Mouse (Mus musculus) embryo, embryonic 9.5 days (tissue): Measurements from ENCODE around the gene Igsf8.

Experiments used
- DNase-seq: peaks from one replicate; pipeline ENCODE4 v3.0.0-alpha.2; 2017; ENCODE audit errors: extremely low spot score

Igsf8 gene

DNA sequence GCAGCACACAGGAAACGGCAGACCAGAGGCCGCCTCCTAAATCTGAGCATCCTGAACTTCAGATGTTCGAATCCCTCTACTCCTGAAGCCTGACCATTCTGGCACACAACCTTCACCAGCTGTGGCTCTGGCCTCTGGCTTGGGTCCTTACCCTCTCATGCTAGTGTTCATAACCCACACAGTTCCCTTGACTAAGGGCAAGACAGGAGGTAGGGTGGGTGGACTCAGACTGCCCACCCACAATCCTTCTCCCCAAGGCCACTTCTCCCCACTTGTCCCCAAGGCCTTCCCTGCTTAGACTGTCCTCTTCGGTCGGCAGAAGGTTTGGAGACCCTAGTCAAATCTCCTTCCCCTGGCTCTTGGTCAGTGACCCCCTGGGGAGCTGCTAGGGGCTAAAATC, 88.1 kb downstream of the Igsf8 start:
- no peak for DNase-seq

DNA sequence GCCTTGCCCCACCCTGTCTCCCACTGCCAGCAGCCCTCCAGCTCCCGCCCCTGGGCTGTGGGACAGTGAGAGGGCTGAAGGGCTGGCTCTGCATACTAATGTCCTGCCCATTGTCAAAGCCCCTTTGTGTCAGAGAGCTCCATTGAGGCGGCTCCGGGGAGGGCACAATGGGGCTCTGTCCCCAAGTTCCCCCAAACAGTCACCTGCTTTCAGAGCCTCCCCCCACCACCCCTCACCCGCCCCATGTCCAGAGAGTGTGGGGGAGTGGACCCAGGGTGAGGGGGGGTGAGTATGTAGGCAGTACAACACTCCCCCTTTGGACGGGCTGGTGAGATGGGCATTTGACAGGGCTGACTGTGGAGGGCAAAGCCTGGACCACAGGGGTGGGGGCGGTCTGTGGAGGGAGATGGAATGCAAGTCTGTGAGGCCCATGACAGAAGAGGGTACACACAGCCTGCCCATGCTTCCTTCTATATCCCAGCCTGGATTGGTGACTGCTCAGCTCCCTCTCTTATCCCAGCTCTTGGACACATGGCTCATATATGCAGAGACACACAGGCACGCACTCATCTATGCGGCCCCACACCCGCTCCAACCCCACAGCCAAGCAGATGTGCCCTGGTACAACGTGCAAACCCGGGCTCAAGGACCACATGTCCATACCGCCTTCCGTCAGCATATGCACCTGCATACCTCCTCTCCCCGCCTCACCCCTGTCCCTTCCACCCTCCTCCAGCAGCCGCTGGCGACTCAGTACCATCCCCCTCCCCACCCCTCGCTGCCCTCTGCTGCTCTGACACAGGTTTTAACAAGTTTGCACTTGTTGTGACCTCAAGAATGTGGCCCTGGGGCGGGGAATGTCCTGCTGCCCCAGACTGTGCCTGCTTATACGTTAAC, 88.7 kb downstream of the Igsf8 start:
- peak; percentile 78 for DNase-seq

DNA sequence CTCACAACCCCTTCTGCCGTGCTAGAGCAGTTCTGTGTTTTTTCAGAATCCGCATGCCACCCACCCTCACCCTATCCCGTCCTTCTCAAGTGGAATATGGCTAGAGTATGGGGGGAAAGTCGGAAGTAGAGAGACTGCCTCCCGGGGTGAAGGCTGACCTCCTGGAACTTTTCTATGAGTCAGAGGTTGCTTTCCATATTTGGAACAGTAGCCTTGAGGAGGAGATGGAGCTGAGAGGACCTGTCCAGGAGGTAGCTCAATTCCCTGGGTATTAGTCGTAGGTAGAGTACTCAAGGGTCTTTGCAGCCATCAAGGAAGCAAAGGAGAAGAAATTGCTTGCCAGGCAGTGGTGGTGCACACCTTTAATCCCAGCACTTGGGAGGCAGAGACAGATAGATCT, 90.6 kb downstream of the Igsf8 start:
- DNase-seq, result no peak

DNA sequence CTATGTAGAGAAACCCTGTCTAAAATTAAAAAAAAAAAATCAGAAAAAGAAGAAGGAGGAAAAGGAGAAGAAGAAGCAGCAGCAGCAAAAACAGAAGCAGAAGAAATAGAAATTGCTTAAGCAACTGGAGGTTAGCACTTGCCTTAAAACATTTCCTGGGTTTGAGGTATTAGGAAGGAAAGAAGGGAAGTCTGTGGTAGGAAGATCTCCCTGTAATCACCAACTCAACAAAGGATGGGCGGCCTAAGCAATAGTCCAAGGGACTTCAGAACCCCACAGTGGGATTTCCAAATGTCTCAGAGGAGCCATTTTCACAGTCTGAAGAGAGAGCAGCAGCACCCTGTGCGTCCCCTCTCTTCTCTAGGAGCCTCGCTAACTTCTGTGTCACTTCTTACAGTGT, 91.0 kb downstream of the Igsf8 start:
- no peak for DNase-seq

DNA sequence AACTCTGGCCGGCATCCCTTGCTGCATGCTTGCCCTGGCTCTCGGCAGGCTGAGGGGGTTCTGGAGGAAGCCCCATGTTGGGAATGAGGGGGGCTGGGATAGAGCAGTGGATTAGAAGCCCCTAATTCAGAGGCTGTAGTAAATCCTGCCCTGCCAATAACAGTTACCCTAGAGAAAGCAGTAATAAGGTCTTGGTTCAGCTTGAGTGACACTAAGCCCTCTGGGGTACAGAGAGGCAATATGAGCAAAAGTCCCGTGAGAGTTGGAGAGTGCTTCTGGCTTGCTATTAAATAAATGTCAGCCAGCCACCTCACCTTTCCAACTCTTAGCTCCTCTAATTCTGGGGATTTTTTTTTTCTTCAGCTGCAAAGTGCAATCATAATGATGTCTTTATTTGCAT, 93.9 kb downstream of the Igsf8 start:
- DNase-seq, result no peak

DNA sequence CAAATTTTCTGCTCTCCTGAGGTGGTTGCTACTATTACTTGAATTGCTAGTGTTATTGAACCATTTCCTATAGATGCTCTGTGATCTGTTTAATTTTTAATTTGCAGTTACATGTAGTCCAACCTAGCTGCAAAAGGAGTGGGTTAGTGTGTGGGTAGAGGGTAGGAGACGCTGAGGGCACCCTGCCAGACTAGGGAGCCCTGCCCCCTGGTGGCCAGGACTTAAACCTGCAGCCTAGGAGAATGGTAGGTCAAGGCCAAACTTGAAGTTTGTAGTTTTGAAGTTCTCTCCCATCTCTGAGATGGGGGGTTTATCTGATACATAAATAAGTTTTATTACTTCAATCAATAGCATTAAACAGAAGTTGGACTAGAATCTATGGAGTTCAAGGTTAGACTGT, 96.1 kb downstream of the Igsf8 start:
- peak; percentile 41 for DNase-seq

DNA sequence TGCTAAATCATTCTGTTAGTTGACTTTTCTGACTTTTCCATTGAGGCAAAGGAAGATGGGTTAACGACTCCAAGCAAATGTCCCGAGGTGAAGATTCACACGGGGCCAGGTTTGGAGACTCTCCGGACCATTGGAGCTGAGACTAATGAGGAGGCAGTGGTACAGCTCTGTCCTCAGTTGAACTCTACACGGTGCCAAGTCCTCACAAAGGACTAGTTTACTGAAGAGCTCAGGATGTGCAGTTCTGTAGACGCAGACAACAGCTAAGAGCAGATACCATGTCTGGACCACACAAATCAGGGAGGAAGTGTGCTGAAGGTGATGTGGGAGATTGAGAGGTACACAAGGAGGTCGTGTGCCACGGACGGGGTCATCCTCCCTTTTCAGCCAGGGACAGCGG, 96.9 kb downstream of the Igsf8 start:
- DNase-seq, result no peak

DNA sequence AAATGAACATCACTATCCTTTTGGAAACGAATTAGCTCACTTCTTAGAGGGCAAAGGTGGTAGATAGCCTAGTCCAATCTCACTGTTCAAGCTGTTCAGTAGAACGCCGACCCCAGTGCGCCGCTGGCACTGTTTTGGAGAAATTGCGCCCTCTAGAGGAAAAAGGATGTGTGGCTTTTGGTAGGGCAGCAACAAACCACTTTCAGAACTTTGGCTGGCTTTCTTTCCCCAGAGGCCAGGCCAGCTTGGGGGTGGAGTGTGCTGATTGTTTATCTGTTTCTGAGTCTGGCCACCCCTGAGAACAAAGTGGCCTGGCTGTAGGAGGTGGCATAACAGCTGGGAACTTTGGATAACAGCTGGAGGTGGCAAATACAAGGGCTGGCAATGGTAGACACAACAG, 103.2 kb downstream of the Igsf8 start:
- DNase-seq, result peak; percentile 71

DNA sequence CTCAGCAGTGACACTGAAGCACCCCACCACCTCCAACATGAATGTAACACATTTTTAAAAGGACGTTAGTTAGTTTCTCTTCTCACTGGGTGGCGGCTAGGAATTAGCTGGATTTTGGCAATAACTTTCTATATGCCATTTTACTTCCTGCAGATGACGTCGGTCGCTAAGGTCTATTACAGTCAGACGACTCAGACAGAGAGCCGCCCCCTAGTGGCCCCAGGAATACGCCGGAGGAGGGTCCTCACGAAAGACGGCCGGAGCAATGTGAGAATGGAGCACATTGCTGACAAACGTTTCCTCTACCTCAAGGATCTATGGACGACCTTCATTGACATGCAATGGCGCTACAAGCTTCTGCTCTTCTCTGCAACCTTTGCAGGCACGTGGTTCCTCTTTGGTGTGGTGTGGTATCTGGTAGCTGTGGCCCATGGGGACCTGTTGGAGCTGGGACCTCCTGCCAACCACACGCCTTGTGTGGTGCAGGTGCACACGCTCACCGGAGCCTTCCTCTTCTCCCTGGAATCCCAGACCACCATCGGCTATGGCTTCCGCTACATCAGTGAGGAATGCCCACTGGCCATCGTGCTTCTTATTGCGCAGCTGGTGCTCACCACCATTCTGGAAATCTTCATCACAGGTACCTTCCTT, 107.5 kb downstream of the Igsf8 start:
- peak; percentile 59 for DNase-seq
